Mouse (Mus musculus) liver, embryonic 11.5 days (tissue): ENCODE data around the gene Rpl35a. TPM values are rescaled to one million over a fixed set of nuclear protein-coding genes. Genes with fewer than 3 reads are reported as not detected.

Experiments used
- ATAC-seq: fragments of 200-750 bp; cut with Nextera tagmentation; replicated peaks from 2 replicates; pipeline ENCODE4 v1.8.0; 2017; ENCODE audit warnings: moderate number of reproducible peaks, mild to moderate bottlenecking, moderate TSS enrichment, moderate library complexity; ENCODE audit not compliant: low FRiP score
- DNase-seq: peaks from one replicate; pipeline ENCODE4 v3.0.0-alpha.2; 2017; ENCODE audit warnings: low spot score
- H3K27ac ChIP-seq: fragments of 300-500 bp; sonication (generic); 2 replicates; pipeline ENCODE4 v1.5.1; 2014; ENCODE audit warnings: mild to moderate bottlenecking, low read depth, low read length, control low read depth
- H3K27me3 ChIP-seq: fragments of 300-500 bp; sonication (generic); replicated peaks from 2 replicates; pipeline ENCODE4 v1.6.1; 2014; ENCODE audit warnings: low read length, mixed read lengths; ENCODE audit not compliant: control insufficient read depth, insufficient read depth
- H3K36me3 ChIP-seq: fragments of 300-500 bp; sonication (generic); 2 replicates; pipeline ENCODE4 v1.6.1; 2014; ENCODE audit warnings: mild to moderate bottlenecking, low read length, moderate library complexity, mixed read lengths; ENCODE audit not compliant: control insufficient read depth, insufficient read depth
- H3K4me1 ChIP-seq: fragments of 300-500 bp; sonication (generic); replicated peaks from 2 replicates; pipeline ENCODE4 v1.6.1; 2014; ENCODE audit warnings: low read length, mixed read lengths; ENCODE audit not compliant: control insufficient read depth, insufficient read depth
- H3K4me2 ChIP-seq: fragments of 300-500 bp; sonication (generic); 2 replicates; pipeline ENCODE4 v1.6.1; 2014; ENCODE audit warnings: mild to moderate bottlenecking, control low read depth, moderate library complexity
- H3K4me3 ChIP-seq: fragments of 300-500 bp; sonication (generic); 2 replicates; pipeline ENCODE4 v1.5.1; 2014; ENCODE audit warnings: low read depth, low read length, control low read depth
- H3K9ac ChIP-seq: fragments of 300-500 bp; sonication (generic); 2 replicates; pipeline ENCODE4 v1.6.1; 2014; ENCODE audit warnings: low read depth, low read length, control low read depth
- H3K9me3 ChIP-seq: fragments of 300-500 bp; sonication (generic); 2 replicates; pipeline ENCODE4 v1.6.1; 2016; ENCODE audit warnings: low read length, inconsistent platforms, mixed read lengths; ENCODE audit not compliant: control insufficient read depth
- WGBS: fragments of 180-500 bp; shearing (Covaris S2); extraction: QIAGEN DNeasy Blood & Tissue Kit; methylation state at CpG from one replicate; pipeline ENCODE4 v1.1.7; 2014; 5-methylcytosine and 5-hydroxymethylcytosine counted together
- polyA plus RNA-seq: library from polyadenylated mRNA; unstranded; fragments of >200 nt; fragmentation: Nextera tagmentation; extraction: Ambion mirVana; gene quantifications from 2 replicates; pipeline ENCODE4 v1.2.1, GENCODE M21; 2014

Gene Rpl35a
- polyA plus RNA-seq, 1 experiment from 2014 or later: 1,406 TPM

DNA sequence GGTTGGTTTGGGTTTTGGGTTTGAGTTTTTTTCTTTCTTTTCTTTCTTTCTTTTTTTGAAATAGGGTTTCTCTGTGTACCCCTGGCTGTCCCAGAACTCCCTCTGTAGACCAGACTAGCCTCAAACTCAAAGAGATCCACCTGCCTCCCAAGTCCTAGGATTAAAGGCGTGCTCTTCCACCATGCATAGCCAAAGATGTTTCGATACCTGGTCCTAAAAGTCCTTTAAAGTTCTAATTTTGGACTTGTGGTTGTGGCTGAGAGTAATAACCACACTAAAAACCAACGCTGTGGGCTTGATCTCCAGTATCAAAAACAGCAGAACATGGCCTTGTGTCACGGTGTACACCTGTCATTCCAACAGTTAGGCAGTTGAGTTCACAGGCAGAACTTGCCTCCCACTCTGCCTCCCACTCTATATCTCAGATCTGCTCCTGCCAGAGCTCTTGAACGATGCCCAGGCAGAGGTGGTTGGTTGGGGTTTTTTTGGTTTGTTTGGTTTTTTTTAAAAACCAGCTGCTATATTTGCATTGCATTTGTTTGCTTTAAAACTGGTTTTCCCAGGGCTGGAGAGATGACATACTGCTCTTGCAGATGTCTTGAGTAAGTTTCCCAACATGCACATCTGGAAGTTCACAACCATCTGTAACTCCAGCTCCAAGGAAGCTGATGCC lies 38.4 kb upstream of the Rpl35a start:
- no peak for DNase-seq
- 73% methylated on average over 5 of the region's 5 CpGs for WGBS
- no peak overlapping the region for H3K27ac ChIP-seq
- H3K4me2 ChIP-seq: no peak overlapping the region
- H3K4me1 ChIP-seq: no peaks in the 10 kb centered on the region
- no peaks in the 10 kb centered on the region for H3K27me3 ChIP-seq
- no peak overlapping the region for H3K4me3 ChIP-seq
- peaks cover 7% of the 10 kb centered on the region; the same call in 1 of the 2 replicates for H3K36me3 ChIP-seq
- no peak for ATAC-seq
- H3K9ac ChIP-seq: no peak overlapping the region
- no peaks in the 10 kb centered on the region for H3K9me3 ChIP-seq

DNA sequence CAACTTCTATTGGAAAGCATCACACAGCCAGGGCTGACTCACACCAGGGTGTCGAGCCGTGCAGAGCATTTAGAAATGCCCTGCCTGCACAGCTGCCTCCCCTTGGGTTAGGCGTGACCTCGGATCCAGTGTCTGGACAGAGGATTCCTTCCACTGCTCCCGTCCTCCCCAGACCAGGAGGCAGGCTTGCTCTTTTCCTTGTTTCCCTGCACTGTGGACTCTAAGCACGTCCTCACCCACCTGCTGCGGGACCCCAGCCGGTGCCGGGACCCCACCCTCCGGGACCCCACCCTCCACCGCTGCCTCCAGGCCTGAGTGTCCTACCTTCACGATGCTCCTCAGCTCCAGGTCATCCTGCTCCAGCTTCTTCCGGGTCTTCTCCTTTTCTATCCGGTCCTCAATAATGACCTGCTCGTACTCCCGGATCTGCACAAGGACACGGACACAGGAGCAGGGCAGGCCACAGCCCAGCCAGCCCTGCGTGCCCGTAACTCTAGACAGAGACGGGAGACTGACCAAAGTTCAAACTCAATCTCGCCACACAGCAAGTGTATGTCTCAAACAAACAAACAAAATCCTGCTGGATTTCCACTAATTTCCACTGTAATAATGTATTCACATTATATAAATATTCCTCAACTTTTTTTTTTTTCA lies 37.0 kb upstream of the Rpl35a start:
- 79% methylated on average over 21 of the region's 21 CpGs for WGBS
- no peak overlapping the region for H3K4me2 ChIP-seq
- H3K4me3 ChIP-seq: no peak overlapping the region
- DNase-seq (no peak), ATAC-seq (no peak)
- H3K36me3 ChIP-seq: no peaks in the 10 kb centered on the region
- no peak overlapping the region for H3K27ac ChIP-seq
- H3K9ac ChIP-seq: no peak overlapping the region
- H3K9me3 ChIP-seq: no peaks in the 10 kb centered on the region
- H3K27me3 ChIP-seq: no peaks in the 10 kb centered on the region
- no peaks in the 10 kb centered on the region for H3K4me1 ChIP-seq

DNA sequence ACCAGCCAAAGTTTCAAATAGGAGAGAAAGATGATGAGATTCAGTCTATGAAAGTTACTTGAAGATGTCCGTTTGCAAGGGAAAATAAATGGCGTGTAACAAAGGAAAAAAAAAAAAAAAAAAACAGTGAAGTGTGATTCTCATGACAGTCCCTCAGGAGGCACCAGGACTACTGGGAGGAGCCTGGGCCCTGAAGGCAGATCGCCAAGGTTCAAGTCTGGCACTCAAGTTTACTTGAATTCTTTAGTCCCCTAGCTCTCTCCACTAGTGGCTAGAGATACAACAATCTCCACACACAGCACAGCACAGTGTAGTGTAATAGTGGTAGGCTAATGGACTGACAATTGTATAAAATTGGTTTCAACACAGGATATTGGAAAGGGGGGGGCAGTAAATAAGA lies 34.9 kb upstream of the Rpl35a start:
- DNase-seq: no peak
- H3K27ac ChIP-seq: no peak overlapping the region
- H3K4me2 ChIP-seq: no peak overlapping the region
- WGBS: 62% methylated on average over 3 of the region's 3 CpGs
- no peaks in the 10 kb centered on the region for H3K27me3 ChIP-seq
- no peak for ATAC-seq
- no peaks in the 10 kb centered on the region for H3K4me1 ChIP-seq
- no peak overlapping the region for H3K4me3 ChIP-seq
- no peak overlapping the region for H3K9ac ChIP-seq
- H3K36me3 ChIP-seq: no peaks in the 10 kb centered on the region
- no peaks in the 10 kb centered on the region for H3K9me3 ChIP-seq

DNA sequence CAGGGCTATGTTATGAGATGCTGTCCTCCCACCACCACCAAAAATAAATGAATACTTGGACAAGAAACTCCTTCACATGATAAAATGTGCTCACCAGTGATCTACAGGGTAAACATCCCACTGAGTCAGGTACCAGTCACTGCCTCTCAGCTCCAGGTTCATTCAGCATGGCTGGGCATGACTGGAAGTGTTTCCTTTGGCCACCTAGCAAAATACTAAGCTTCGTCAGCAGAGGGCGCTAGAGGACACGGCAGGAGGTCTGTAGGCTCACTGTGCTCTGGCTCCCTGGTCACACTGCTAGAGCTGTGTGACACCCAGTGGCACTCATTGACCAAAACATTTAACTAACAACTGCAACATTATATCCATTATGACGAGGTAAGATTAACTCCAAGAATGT lies 32.5 kb upstream of the Rpl35a start:
- ATAC-seq (peak; percentile 71; the same call in 1 of the 2 replicates), DNase-seq (peak; percentile 78)
- H3K4me3 ChIP-seq: no peak overlapping the region
- no peaks in the 10 kb centered on the region for H3K36me3 ChIP-seq
- no peak overlapping the region for H3K4me2 ChIP-seq
- H3K27me3 ChIP-seq: no peaks in the 10 kb centered on the region
- H3K4me1 ChIP-seq: no peaks in the 10 kb centered on the region
- no peak overlapping the region for H3K9ac ChIP-seq
- 4% methylated on average over 4 of the region's 4 CpGs for WGBS
- H3K27ac ChIP-seq: no peak overlapping the region
- H3K9me3 ChIP-seq: no peaks in the 10 kb centered on the region

DNA sequence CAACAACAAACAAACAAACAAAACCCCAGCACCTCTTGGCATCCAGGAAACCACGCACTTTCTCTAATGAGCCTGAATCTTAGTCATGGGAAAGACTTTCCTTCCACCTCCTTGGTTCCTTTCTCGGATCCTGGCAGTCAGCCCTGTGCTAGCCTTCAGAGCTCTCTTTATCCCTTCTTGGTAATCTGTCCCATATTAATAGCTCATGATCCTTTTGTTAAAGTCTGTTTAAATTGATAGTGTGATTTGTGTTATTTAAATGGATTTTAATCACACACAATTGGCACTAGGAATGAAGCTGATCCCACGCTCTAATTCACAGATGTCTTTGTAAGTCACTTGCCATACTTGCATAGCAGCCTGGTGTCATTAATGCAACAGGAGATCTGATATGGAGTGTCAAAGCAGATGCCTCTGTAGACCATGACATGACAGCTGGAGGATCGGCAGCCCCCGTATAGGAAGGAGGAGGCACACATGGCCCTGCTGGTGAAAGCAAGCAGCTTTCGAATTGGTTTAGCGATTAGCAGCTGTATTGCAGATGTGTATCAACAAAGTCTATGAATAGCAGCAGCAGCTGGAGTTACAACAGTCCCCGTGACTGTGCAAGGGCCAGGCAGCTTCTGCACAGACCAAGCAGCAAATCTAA lies 31.7 kb upstream of the Rpl35a start:
- DNase-seq (no peak), ATAC-seq (no peak)
- WGBS: 72% methylated on average over 8 of the region's 8 CpGs
- Histone ChIP-seq H3K4me2 (no peak overlapping the region), H3K4me3 (no peak overlapping the region), H3K27me3 (no peaks in the 10 kb centered on the region), H3K27ac (no peak overlapping the region), H3K4me1 (no peaks in the 10 kb centered on the region), H3K36me3 (no peaks in the 10 kb centered on the region), H3K9ac (no peak overlapping the region), H3K9me3 (no peaks in the 10 kb centered on the region)

DNA sequence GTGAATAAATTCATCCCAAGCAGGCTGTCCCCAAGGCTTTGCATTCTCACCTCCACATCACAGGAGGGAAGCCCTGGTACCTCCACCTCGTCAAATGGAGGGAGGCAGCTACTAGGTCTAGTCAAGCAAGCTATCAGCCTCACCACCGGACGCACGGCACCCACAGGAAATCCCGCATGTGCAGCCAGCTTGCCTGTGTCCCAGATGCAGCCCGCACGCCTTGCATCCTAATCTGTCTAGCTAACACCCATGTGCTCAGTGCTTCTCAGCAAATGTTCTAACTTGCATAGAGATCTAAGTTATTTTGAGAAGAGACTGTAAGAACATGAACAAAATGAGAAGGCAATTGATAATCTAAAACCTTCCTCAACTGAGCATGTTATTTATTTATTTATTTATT lies 29.9 kb upstream of the Rpl35a start:
- no peak for ATAC-seq

DNA sequence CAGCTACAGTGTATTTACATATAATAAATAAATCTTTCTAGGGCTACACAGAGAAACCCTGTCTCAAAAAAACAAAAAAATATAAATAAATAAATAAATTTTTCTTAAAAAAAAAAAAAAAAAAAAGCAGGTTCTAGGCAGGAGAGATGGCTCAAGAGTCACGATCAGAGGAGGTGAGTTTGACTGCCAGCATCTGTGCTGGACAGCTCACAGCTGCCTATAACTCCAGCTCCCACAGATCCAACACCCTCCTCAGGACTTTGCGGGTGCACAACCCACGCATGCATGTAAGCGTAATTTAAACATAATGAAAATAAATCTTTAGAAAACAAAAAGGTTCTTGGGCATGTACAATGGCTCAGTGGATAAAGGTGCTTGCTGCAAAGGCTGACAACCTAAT lies 20.2 kb upstream of the Rpl35a start:
- Histone ChIP-seq H3K4me3 (no peak overlapping the region), H3K27me3 (no peaks in the 10 kb centered on the region), H3K27ac (no peak overlapping the region), H3K9me3 (no peaks in the 10 kb centered on the region), H3K4me1 (no peaks in the 10 kb centered on the region), H3K4me2 (no peak overlapping the region), H3K36me3 (no peaks in the 10 kb centered on the region), H3K9ac (no peak overlapping the region)
- ATAC-seq: no peak
- DNase-seq: no peak
- 73% methylated on average over 4 of the region's 4 CpGs for whole genome bisulfite sequencing

More for the DNA sequence above, 29.9 kb upstream of the Rpl35a start:
- WGBS: 56% methylated on average over 7 of the region's 7 CpGs
- H3K27me3 ChIP-seq: no peaks in the 10 kb centered on the region
- no peak overlapping the region for H3K4me2 ChIP-seq
- DNase-seq: no peak
- no peak overlapping the region for H3K9ac ChIP-seq
- H3K36me3 ChIP-seq: no peaks in the 10 kb centered on the region
- no peaks in the 10 kb centered on the region for H3K4me1 ChIP-seq
- H3K27ac ChIP-seq: no peak overlapping the region
- H3K4me3 ChIP-seq: no peak overlapping the region
- no peaks in the 10 kb centered on the region for H3K9me3 ChIP-seq

DNA sequence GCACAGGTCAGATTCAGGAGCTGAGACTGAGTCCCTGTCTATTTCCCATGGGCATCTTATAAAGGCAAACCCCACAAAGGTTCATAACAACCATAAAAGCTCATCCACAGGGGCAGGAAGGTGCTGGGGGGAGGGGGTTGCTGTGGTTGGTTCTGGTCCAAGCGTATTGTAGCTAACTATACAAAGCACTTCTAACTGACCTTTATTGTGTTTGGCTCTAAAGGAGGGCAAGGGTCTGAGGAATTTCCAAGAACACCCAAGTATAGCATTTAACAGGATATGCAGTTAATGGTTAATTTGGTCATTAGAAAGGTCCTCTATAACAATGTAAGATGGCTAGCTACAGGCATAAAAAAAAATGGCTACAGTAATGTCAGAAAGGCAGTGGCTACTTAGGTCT lies 13.6 kb upstream of the Rpl35a start:
- WGBS: 81% methylated on average over 1 of the region's 1 CpGs
- Histone ChIP-seq H3K9ac (no peak overlapping the region), H3K4me1 (no peaks in the 10 kb centered on the region), H3K4me3 (no peak overlapping the region), H3K4me2 (no peak overlapping the region), H3K27ac (no peak overlapping the region), H3K27me3 (no peaks in the 10 kb centered on the region), H3K9me3 (no peaks in the 10 kb centered on the region), H3K36me3 (no peaks in the 10 kb centered on the region)
- ATAC-seq (no peak), DNase-seq (no peak)

DNA sequence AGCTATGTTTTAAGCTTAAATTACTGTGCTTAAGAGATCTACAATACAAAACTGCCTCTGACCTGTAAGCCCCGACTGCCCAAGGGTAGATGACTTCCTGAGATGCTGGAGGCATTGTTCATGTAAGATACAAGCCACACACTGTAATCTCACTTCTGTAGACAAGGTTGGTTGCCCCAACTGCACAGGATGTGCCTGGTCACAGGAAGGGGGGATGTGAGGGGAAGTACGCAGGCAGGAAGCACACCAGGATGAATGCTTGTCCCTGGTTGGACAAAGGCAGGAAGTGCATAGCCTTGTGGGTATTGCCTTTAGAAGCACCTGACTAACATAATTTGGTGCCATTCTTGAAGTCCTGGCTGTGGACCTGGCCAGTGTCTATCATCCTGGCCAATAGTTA lies 13.0 kb upstream of the Rpl35a start:
- H3K36me3 ChIP-seq: no peaks in the 10 kb centered on the region
- no peaks in the 10 kb centered on the region for H3K4me1 ChIP-seq
- ATAC-seq: no peak
- H3K4me2 ChIP-seq: no peak overlapping the region
- 49% methylated on average over 2 of the region's 2 CpGs for WGBS
- no peak overlapping the region for H3K27ac ChIP-seq
- no peaks in the 10 kb centered on the region for H3K27me3 ChIP-seq
- no peak for DNase-seq
- H3K9ac ChIP-seq: no peak overlapping the region
- H3K4me3 ChIP-seq: no peak overlapping the region
- H3K9me3 ChIP-seq: no peaks in the 10 kb centered on the region
